Mouse (Mus musculus): ENCODE data around the gene Rplp2. TPM values are rescaled to one million over a fixed set of nuclear protein-coding genes. Genes with fewer than 3 reads are reported as not detected.
A peak's percentile ranks its signal among the peaks of the same experiment; 100 is the strongest.

Rplp2 gene
- polyA plus RNA-seq, 1 experiment from 2014 or later = 1,135 TPM

DNA sequence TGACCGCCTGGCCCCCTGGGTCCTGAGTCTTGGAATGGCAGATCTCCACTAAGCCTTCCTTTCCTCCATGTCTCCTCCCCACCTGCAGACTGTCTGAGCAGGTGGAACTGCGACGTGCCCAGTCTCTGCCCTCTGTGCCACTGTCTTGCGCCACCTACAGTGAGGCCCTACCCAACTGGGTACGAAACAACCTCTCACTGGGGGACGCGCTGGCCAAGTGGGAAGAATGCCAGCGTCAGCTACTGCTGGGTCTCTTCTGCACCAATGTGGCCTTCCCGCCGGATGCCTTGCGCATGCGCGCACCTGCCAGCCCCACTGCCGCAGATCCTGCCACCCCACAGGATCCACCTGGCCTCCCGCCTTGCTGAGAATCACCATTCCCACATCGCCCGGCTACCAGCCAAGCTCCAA, 12.1 kb downstream of the Rplp2 start:
- Histone ChIP-seq H3K27ac (replicated peaks) (no peak overlapping the region), H3K9me3 (replicated peaks) (no peaks in the 10 kb centered on the region), H3K4me3 (no peak overlapping the region), H3K4me1 (peaks cover 44% of the 10 kb centered on the region), H3K27me3 (ENCODE audit: low read depth, poor library complexity, severe bottlenecking) (peaks cover 75% of the 10 kb centered on the region), H3K36me3 (peaks cover 12% of the 10 kb centered on the region)
- 89% methylated on average over 17 of the region's 17 CpGs for WGBS
- no peak for DNase-seq (ENCODE audit: low spot score)

DNA sequence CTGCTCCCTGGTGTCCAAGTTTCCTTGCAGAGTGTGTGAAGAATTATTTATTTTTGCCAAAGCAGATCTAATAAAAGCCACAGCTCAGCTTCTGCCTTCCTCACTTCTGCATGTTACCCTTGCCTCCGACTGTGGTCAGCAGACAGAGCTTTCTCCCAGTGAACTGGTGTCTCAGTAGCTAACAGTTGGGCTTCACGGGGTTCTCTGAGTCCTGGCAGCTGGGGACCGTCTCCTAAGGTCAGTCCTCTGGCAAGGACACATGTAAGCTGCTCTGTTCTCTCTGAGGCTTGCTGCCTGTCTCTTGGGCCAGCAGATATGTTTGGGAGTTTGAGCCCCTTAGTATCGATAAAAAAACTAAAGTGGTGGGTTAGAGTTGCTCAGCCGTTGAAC, 12.8 kb downstream of the Rplp2 start:
- DNase-seq (ENCODE audit: low spot score) = no peak
- peaks cover 12% of the 10 kb centered on the region for H3K36me3 ChIP-seq
- H3K4me1 ChIP-seq = peaks cover 44% of the 10 kb centered on the region
- peaks cover 81% of the 10 kb centered on the region for H3K27me3 ChIP-seq (ENCODE audit: low read depth, poor library complexity, severe bottlenecking)
- no peaks in the 10 kb centered on the region for H3K9me3 ChIP-seq (replicated peaks)
- H3K4me3 ChIP-seq = no peak overlapping the region
- no peak overlapping the region for H3K27ac ChIP-seq (replicated peaks)
- 76% methylated on average over 5 of the region's 5 CpGs for WGBS

DNA sequence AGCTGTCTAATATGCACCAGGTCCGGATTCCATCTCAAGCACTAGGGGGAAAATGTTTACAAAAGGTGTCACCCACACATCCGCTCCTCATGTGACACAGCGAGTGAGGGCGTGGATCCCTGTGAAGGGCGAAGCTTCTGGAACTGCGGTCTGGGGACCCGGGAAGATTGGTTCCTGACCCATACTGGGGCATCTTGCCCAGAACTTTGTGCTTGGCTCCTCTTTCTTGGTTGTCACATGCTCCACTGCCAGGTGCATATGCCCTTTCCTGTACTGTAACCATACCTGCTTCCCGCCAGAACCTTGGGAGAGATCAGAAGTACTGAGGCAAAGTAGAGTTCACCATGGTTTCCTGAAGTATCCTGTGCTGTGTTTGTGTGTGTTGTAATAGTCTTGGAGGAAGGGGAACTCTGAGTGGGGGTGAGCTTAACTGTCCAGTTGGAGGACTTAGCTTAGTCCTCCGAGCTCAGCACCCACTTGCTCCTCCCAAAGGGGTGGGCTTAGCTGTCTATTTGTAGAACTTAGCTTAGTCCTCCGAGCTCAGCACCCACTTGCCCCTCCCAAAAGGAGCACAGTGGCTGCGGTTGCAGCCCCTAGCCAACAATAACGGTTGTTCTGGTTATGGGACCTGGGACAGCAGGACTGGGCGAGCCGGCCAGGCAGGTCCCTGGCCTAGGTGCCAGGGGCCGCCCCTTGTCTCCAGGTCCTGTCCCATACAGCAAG, 13.4 kb downstream of the Rplp2 start, which contains the start of gene Cracr2b:
TSS of gene Cracr2b (plus strand) at position 704 of the 723 bp plus-strand sequence.
- no peak for DNase-seq (ENCODE audit: low spot score)
- Histone ChIP-seq H3K27ac (replicated peaks) (peak within 1 kb of the TSS; percentile 57; the same call in 1 of the 2 replicates), H3K9me3 (replicated peaks) (no peaks in the 10 kb centered on the region), H3K4me1 (peaks cover 44% of the 10 kb centered on the region), H3K4me3 (peak within 1 kb of the TSS; percentile 55), H3K36me3 (peaks cover 12% of the 10 kb centered on the region), H3K27me3 (ENCODE audit: low read depth, poor library complexity, severe bottlenecking) (peaks cover 87% of the 10 kb centered on the region)
- WGBS = 71% methylated on average over 15 of the region's 15 CpGs

DNA sequence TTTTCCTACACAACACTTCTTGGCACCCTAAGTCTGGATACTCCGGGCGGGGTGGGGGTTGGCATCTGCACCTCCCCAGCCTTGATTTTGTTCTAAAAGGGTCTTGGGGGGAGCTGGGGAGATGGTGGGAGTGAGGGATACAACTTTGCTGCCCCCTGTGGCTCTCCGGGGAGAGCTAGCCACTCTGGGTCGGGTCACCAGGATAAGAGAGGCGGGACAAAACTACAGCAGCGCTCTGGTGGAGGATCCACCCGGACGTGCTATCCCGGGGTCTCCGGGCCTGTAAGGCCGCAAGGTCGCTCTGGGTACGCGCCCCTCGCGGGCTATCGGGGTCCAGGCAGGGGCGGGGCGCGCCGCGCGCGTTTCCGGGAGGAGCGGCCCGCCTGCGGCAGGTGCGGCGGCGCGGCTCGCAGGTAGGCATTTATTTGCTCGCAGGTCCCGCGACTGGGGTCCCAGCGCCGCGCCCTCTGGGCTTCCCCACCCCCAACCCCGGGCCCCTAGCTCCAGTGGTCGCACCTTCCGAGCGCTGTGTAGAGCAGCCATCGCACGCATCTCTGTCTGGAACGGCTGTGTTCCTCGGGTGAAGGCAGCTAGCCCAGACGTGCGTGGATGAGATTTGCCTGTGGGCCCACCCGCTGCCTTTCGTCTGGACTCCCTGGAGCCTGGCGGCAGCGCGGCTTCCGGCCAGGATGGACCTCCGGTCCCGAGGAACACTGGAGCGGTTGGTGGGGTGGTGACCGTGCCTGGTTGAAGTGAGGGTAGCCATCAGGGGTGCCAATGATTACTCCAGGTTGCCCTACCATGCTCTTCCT, 14.6 kb downstream of the Rplp2 start:
- 3% methylated on average over 59 of the region's 59 CpGs for WGBS
- peak overlapping the region; percentile 57; the same call in 1 of the 2 replicates for H3K27ac ChIP-seq (replicated peaks)
- H3K4me1 ChIP-seq = peaks cover 38% of the 10 kb centered on the region
- H3K4me3 ChIP-seq = peak overlapping the region; percentile 55
- H3K27me3 ChIP-seq (ENCODE audit: low read depth, poor library complexity, severe bottlenecking) = peaks cover 92% of the 10 kb centered on the region
- no peaks in the 10 kb centered on the region for H3K9me3 ChIP-seq (replicated peaks)
- H3K36me3 ChIP-seq = peaks cover 12% of the 10 kb centered on the region
- no peak for DNase-seq (ENCODE audit: low spot score)

DNA sequence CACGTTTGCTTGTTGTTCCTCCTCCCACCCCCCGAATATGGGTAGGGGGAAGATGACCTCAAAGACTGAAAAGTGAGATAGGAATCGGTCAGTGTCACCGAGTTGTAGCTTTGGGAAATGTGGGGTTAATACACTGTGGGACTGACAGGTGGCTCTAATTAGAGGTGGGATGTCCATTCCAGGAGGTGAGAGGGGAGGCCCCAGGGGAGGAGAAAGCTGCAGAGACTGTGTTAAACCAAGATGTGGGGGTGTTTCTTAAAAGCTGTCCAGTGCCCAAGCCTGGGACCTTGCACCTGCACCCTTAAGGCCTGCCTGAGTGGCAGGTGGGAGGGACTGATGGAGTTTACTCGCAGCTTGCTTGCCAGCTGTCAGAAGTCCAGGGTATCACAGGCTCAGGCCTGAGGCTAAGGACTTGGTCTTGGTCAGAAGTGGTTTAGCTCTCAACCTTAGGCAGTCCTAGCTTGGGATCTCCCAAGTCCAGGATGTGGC, 15.2 kb downstream of the Rplp2 start:
- Histone ChIP-seq H3K4me1 (peaks cover 43% of the 10 kb centered on the region), H3K27ac (replicated peaks) (no peak overlapping the region), H3K27me3 (ENCODE audit: low read depth, poor library complexity, severe bottlenecking) (peaks cover 90% of the 10 kb centered on the region), H3K4me3 (peak overlapping the region; percentile 55), H3K9me3 (replicated peaks) (no peaks in the 10 kb centered on the region), H3K36me3 (peaks cover 12% of the 10 kb centered on the region)
- WGBS = 19% methylated on average over 5 of the region's 5 CpGs
- DNase-seq (ENCODE audit: low spot score) = no peak

DNA sequence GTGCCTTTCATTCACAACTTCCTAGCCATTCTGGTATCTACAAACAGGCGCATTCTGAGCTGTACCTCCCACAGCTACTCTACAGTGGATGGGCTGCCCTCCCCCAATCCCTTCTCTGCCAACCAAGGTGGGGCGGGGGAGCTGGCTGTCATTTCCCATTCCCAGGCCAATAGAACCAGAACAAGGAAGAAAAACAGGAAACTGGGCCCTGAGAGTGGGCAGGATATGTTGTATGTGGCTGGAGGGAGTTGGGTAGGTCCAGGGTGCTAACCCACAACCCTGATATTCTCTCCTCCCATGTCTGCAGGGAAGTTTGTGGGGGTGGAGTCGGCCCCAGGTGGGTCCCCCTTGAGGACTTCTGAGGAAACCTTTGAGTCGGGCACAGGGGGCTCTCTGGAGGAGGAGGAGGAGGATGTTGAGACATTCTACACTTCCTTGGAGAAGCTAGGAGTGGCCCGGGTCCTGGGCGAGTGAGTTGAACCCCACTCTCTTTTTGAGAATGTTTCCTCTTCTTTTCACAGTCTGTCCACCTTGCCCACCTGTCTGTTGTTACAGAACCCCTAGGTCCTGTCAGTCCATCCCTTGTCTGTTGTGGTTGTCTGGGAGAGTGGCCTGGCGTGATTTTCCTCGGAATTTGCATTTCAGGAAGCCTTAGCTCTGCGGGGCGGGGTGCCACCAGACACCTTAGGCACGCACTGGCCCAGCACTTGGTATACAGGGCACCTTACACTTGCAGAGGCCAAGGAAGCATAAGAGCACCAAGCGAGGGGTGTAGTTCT, 16.8 kb downstream of the Rplp2 start:
- Histone ChIP-seq H3K27ac (replicated peaks) (no peak overlapping the region), H3K9me3 (replicated peaks) (no peaks in the 10 kb centered on the region), H3K27me3 (ENCODE audit: low read depth, poor library complexity, severe bottlenecking) (peaks cover 82% of the 10 kb centered on the region), H3K4me1 (peaks cover 55% of the 10 kb centered on the region), H3K4me3 (peak overlapping the region; percentile 40; the same call in 1 of the 2 replicates), H3K36me3 (peaks cover 8% of the 10 kb centered on the region)
- WGBS = 12% methylated on average over 12 of the region's 12 CpGs
- DNase-seq (ENCODE audit: low spot score) = no peak

DNA sequence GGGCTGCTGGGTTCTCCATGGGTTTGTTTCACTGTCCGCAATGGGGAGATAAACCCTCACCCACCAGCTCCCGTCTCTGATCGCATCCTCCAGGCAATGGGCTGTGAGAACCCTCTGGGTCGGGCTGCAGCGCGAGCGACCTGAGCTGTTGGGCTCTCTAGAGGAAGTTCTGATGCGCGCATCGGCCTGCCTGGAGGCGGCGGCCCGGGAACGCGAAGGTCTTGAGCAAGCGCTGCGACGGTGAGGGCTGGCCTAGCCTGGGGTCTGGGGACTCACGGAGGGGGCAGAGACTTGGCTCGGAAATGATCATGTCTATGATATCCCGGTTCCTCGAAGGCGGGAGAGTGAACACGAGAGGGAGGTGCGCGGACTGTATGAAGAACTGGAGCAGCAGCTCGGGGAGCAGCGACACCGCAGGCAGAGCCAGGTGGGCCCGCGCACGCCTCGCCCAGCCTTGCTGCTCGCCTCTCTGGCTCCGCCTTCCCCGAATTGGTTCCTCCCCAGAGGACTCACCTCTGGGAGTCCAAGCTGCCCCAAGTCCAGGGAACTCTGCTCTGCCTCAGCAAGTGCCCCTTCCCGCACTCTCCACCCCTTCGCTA, 17.5 kb downstream of the Rplp2 start:
- WGBS = 2% methylated on average over 38 of the region's 38 CpGs
- Histone ChIP-seq H3K4me1 (peaks cover 62% of the 10 kb centered on the region), H3K36me3 (peaks cover 7% of the 10 kb centered on the region), H3K9me3 (replicated peaks) (no peaks in the 10 kb centered on the region), H3K4me3 (peak overlapping the region; percentile 40), H3K27ac (replicated peaks) (0 out of 2 replicates have a peak overlapping the region, but pooled peaks have one; percentile 30), H3K27me3 (ENCODE audit: low read depth, poor library complexity, severe bottlenecking) (peaks cover 75% of the 10 kb centered on the region)
- DNase-seq (ENCODE audit: low spot score) = peak; percentile 30

DNA sequence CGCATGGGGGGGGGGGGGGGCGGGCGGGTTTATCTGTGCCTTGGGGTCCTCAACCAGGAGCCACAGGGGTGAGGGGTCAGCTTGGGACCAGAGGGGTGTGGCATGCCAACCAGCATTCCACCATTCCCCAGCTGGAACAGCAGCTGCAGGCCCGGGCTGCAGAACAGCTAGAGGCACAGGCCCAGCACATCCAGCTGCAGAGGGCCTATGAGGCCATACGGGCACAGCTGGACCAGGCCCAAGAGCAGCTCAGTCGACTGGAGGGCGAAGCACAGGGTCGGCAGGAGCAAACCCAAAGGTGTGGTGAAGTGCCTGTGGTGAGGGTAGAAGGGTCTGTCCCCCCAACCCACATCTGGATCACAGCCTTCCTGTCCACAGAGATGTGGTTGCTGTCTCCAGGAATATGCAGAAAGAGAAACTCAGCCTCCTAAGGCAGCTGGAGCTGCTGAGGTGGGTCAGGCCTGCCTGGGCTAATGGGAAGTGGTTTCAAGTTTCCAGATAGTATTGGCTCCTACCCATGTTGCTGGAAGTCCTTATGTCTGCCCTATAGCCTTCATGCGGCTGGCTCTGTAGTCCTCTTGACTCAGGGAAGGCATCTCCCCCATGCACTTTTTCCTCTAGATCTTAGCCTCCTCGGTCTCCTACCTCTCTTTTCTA, 18.3 kb downstream of the Rplp2 start:
- Histone ChIP-seq H3K4me3 (peak overlapping the region; percentile 40), H3K27me3 (ENCODE audit: low read depth, poor library complexity, severe bottlenecking) (peaks cover 67% of the 10 kb centered on the region), H3K4me1 (peaks cover 69% of the 10 kb centered on the region), H3K36me3 (peaks cover 14% of the 10 kb centered on the region), H3K9me3 (replicated peaks) (no peaks in the 10 kb centered on the region), H3K27ac (replicated peaks) (peak overlapping the region; percentile 30; the same call in 1 of the 2 replicates)
- WGBS = 36% methylated on average over 8 of the region's 10 CpGs
- no peak for DNase-seq (ENCODE audit: low spot score)

DNA sequence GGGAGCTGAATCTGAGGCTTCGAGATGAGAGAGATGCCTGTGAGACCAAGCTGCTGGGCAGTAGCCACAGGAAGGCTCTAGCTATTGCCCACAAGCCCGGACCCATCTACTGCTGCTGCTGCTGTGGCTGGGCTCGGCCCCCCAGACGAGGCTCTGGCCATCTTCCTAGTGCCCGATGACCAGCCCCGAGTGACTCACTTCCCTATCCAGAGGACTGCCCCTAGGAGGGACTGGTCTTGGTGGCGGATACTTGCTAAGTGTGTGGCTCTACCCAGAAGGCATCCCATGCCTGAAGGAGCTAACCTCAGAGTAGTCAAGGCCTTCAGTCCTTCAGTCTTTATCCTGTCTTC, 18.9 kb downstream of the Rplp2 start:
- H3K36me3 ChIP-seq = peaks cover 19% of the 10 kb centered on the region
- H3K27ac ChIP-seq (replicated peaks) = no peak overlapping the region
- peaks cover 69% of the 10 kb centered on the region for H3K4me1 ChIP-seq
- no peak for DNase-seq (ENCODE audit: low spot score)
- WGBS = 73% methylated on average over 7 of the region's 7 CpGs
- H3K9me3 ChIP-seq (replicated peaks) = no peaks in the 10 kb centered on the region
- H3K27me3 ChIP-seq (ENCODE audit: low read depth, poor library complexity, severe bottlenecking) = peaks cover 62% of the 10 kb centered on the region
- H3K4me3 ChIP-seq = no peak overlapping the region; the same call in 1 of the 2 replicates

DNA sequence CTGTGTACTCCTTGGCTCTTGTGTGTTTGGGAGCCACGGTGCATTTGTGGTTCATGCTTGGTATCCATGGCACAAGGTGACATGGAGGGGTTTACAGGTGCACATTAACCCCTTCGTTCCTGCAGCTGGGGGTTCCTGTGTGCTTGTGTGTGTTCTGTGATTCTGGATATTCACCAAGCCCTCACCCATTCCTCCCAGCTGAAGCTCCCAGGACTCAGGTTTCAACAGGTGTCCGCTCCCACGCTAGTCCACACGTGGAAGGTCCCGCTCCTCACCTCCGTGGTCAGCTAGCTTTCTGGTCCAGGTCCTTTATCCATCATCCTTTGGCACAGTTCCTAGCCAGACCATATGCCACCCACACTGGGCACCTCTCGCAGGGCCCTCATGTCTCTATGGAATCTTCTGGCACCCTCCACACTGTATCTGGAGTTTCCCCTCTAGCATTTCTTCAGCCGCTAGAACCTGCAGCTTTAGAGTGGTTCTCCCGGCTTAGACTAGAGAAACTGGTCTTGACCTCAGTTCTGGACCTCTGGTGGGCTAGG, 19.5 kb downstream of the Rplp2 start:
- Histone ChIP-seq H3K4me1 (peaks cover 65% of the 10 kb centered on the region), H3K4me3 (peak overlapping the region; percentile 73), H3K27me3 (ENCODE audit: low read depth, poor library complexity, severe bottlenecking) (peaks cover 56% of the 10 kb centered on the region), H3K9me3 (replicated peaks) (no peaks in the 10 kb centered on the region), H3K27ac (replicated peaks) (peak overlapping the region; percentile 87), H3K36me3 (peaks cover 25% of the 10 kb centered on the region)
- no peak for DNase-seq (ENCODE audit: low spot score)
- WGBS = 58% methylated on average over 10 of the region's 10 CpGs

DNA sequence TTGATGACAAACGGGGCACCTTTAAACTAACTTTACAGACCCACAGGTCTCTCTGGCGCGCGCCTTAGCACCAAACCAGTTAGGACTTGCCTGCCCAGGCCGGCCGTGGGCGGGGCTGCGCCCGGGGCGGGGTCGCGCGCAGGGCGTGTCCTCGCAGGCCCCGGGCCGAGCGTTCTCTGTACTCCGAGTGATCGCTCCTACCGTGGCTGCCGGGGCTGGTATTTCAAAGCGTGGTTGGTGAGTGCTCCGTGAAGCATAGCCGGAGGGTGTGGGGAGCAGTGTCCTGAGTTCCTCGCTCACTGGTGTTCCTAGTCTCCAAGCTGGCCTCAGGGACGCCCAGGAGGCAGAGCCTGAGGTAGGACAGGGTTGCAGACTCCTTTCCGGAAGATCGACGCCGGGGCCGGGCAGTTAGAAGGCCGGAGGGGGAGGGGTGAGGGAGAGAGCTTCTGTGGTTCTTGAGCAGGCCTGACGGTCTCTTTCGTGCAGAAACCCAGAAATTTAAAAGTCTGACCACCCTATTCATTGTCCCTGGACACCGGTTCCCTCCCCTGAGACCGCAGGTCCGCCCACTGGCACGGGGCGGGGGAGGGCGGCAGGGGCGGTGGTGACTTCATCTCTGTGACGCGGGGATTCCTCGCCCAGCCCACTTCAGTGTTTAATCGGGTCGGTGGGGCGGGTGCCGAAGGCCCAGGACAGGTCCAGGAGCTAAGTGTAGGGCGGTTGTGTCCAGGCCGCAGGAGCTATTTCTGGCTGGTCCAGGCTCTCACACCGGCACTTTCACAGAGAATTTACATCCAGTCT, 20.3 kb downstream of the Rplp2 start, which contains the start of gene Cd151:
TSS of gene Cd151 (plus strand) at position 163 of the 801 bp plus-strand sequence.
- Histone ChIP-seq H3K27ac (replicated peaks) (peak within 1 kb of the TSS; percentile 87), H3K4me3 (peak within 1 kb of the TSS; percentile 73), H3K36me3 (peaks cover 32% of the 10 kb centered on the region), H3K9me3 (replicated peaks) (no peaks in the 10 kb centered on the region), H3K4me1 (peaks cover 58% of the 10 kb centered on the region), H3K27me3 (ENCODE audit: low read depth, poor library complexity, severe bottlenecking) (peaks cover 48% of the 10 kb centered on the region)
- WGBS = 1% methylated on average over 52 of the region's 52 CpGs
- peak; percentile 82 for DNase-seq (ENCODE audit: low spot score)
